Mouse (Mus musculus) thymus, postnatal 36 days (tissue): ENCODE data around the gene Dus2.
A peak's percentile ranks its signal among the peaks of the same experiment; 100 is the strongest.
"Not testable (repeated sequence)": the region's sequence is repeated elsewhere in the genome, so short reads cannot be mapped to it uniquely, and the experiment has no call there.

Experiments
- DNase-seq, 2 experiments: peaks; one replicate each; pipeline ENCODE4 v3.0.0; 2022; ENCODE audit warnings: mixed read lengths in 2 of 2

Dus2 gene

GRCm38 (mm10) chr8:105991546-105991945 is 409 bp downstream of the Dus2 start:
- peak in 1 of 2 experiments; percentile 29 for DNase-seq

- peak; percentile 79 to 85 for DNase-seq
Observed at GRCm38 (mm10) chr8:105992499-105992898, 1.4 kb downstream of the Dus2 start.

GRCm38 (mm10) chr8:105993226-105993625 is 2.1 kb downstream of the Dus2 start:
- no peak for DNase-seq

- no peak for DNase-seq
Observed at GRCm38 (mm10) chr8:105996359-105996758, 5.2 kb downstream of the Dus2 start.

GRCm38 (mm10) chr8:105998971-105999370 is 7.8 kb downstream of the Dus2 start:
- DNase-seq = no peak

GRCm38 (mm10) chr8:106001908-106002307 is 10.8 kb downstream of the Dus2 start:
- DNase-seq = no peak

- no peak for DNase-seq
Observed at GRCm38 (mm10) chr8:106004538-106005207, 13.5 kb downstream of the Dus2 start.

GRCm38 (mm10) chr8:106005875-106006274 is 14.7 kb downstream of the Dus2 start, which contains the start of gene Dpep2nb:
Gene Dpep2nb (minus strand): TSS chr8:106005975.
- no peak for DNase-seq

- no peak for DNase-seq
Observed at GRCm38 (mm10) chr8:106006413-106006812, 15.3 kb downstream of the Dus2 start.

- no peak for DNase-seq
Observed at GRCm38 (mm10) chr8:106007135-106007534, 16.0 kb downstream of the Dus2 start.

GRCm38 (mm10) chr8:106007891-106008290 is 16.8 kb downstream of the Dus2 start:
- DNase-seq = not testable (repeated sequence)

- peak; percentile 87 to 88 for DNase-seq
Observed at GRCm38 (mm10) chr8:106010748-106011642, 19.9 kb downstream of the Dus2 start.

GRCm38 (mm10) chr8:106011643-106011986 is 20.5 kb downstream of the Dus2 start, which contains the start of gene Ddx28:
Gene Ddx28 (minus strand): TSS chr8:106011882.
- DNase-seq = no peak

GRCm38 (mm10) chr8:106012203-106012602 is 21.1 kb downstream of the Dus2 start:
- DNase-seq = not testable (repeated sequence)

- DNase-seq = no peak
Observed at GRCm38 (mm10) chr8:106016284-106016683, 25.1 kb downstream of the Dus2 start.

- DNase-seq = peak; percentile 43 to 67
Observed at GRCm38 (mm10) chr8:106017130-106017529, 26.0 kb downstream of the Dus2 start.

GRCm38 (mm10) chr8:106018039-106018438 is 26.9 kb downstream of the Dus2 start:
- no peak for DNase-seq

GRCm38 (mm10) chr8:106022483-106022882 is 31.3 kb downstream of the Dus2 start:
- peak; percentile 81 for DNase-seq

GRCm38 (mm10) chr8:106038721-106039120 is 47.6 kb downstream of the Dus2 start:
- DNase-seq = no peak

- no peak for DNase-seq
Observed at GRCm38 (mm10) chr8:106039605-106040004, 48.5 kb downstream of the Dus2 start.

- DNase-seq = peak; percentile 38 to 41
Observed at GRCm38 (mm10) chr8:106040218-106040617, 49.1 kb downstream of the Dus2 start.

GRCm38 (mm10) chr8:106043055-106043454 is 51.9 kb downstream of the Dus2 start:
- no peak for DNase-seq

GRCm38 (mm10) chr8:106044151-106044550 is 53.0 kb downstream of the Dus2 start:
- DNase-seq = no peak
